ENCODE assay signal across 8 mouse cellular contexts in genomic region chr11:79339234-79339807, GRCm38 (mm10). TPM values are rescaled to one million over a fixed set of nuclear protein-coding genes. Genes with fewer than 3 reads are reported as not detected.
DNase-seq lines count a peak whose midpoint lies in the region; ATAC-seq and TF ChIP-seq lines count a peak whose summit lies in the region.

Gene Nf1 (plus strand): TSS chr11:79339693.

- H3K27ac ChIP-seq in heart, embryonic 11.5 days (ENCODE audit: low read depth, low read length) = peak within 1 kb of the TSS; percentile 87
- H3K27ac ChIP-seq in kidney, embryonic 16.5 days (ENCODE audit: low read length) = peak within 1 kb of the TSS; percentile 90
- peak within 1 kb of the TSS; percentile 77 for H3K27ac ChIP-seq in liver, adult 2 months (replicated peaks; ENCODE audit: insufficient read depth, low read depth, low read length)

- peak; percentile 89 for DNase-seq in B cell, adult 2 months
- DNase-seq in brain, adult 2 months (ENCODE audit: low read depth, low spot score) = peak; percentile 97
- DNase-seq in liver, adult 2 months (ENCODE audit: extremely low read depth, low read depth, low spot score) = peak; percentile 81
- peak; percentile 90 for DNase-seq in splenic B cell, adult 2 months (ENCODE audit: low read depth, low spot score)

- H3K36me3 ChIP-seq in heart, embryonic 11.5 days (ENCODE audit: control insufficient read depth, insufficient read depth, low read length) = no peaks in the 10 kb centered on the region; the same call in 1 of the 2 replicates
- peaks cover 5% of the 10 kb centered on the region; the same call in 1 of the 2 replicates for H3K36me3 ChIP-seq in kidney, embryonic 16.5 days (ENCODE audit: insufficient read depth, low read length)
- H3K36me3 ChIP-seq in liver, adult 2 months (ENCODE audit: control insufficient read depth, insufficient read depth, low read length) = no peaks in the 10 kb centered on the region; the same call in 1 of the 2 replicates
- H3K36me3 ChIP-seq in myocyte (ENCODE audit: control insufficient read depth, insufficient read depth) = no peaks in the 10 kb centered on the region
- no peaks in the 10 kb centered on the region for H3K36me3 ChIP-seq in splenic B cell, adult 2 months (ENCODE audit: control insufficient read depth, insufficient read depth, low read length, poor library complexity, severe bottlenecking)

- H3K4me1 ChIP-seq in heart, embryonic 11.5 days (ENCODE audit: control insufficient read depth, insufficient read depth, low read length) = peaks cover 22% of the 10 kb centered on the region
- peaks cover 15% of the 10 kb centered on the region for H3K4me1 ChIP-seq in kidney, embryonic 16.5 days (ENCODE audit: insufficient read depth, low read length)
- peaks cover 10% of the 10 kb centered on the region for H3K4me1 ChIP-seq in liver, adult 2 months (ENCODE audit: control insufficient read depth, insufficient read depth, low read length)

- no peaks in the 10 kb centered on the region for H3K27me3 ChIP-seq in heart, embryonic 11.5 days (ENCODE audit: control insufficient read depth, insufficient read depth, low read length)
- no peaks in the 10 kb centered on the region for H3K27me3 ChIP-seq in kidney, embryonic 16.5 days (ENCODE audit: insufficient read depth, low read length)
- no peaks in the 10 kb centered on the region for H3K27me3 ChIP-seq in liver, adult 2 months (ENCODE audit: control insufficient read depth, insufficient read depth, low read length)
- no peaks in the 10 kb centered on the region for H3K27me3 ChIP-seq in myocyte (ENCODE audit: control insufficient read depth, insufficient read depth, insufficient read length)
- no peaks in the 10 kb centered on the region for H3K27me3 ChIP-seq in splenic B cell, adult 2 months (ENCODE audit: control insufficient read depth, insufficient read depth, low read length, poor library complexity, severe bottlenecking)

- peak within 1 kb of the TSS; percentile 93 for H3K4me3 ChIP-seq in heart, embryonic 11.5 days (ENCODE audit: low read depth, low read length)
- H3K4me3 ChIP-seq in kidney, embryonic 16.5 days (ENCODE audit: low read length) = peak within 1 kb of the TSS; percentile 96
- peak within 1 kb of the TSS; percentile 65 for H3K4me3 ChIP-seq in liver, adult 2 months (ENCODE audit: insufficient read depth, low read depth, low read length)
- peak within 1 kb of the TSS; percentile 39 for H3K4me3 ChIP-seq in myocyte

- H3K79me2 ChIP-seq in liver, adult 2 months (ENCODE audit: control insufficient read depth, insufficient read depth, low read length) = peaks cover 13% of the 10 kb centered on the region; the same call in 1 of the 2 replicates
- peaks cover 36% of the 10 kb centered on the region for H3K79me2 ChIP-seq in myocyte (ENCODE audit: control insufficient read depth, insufficient read depth)

- under 1% methylated on average over 47 of the region's 49 CpGs for WGBS in heart, embryonic 11.5 days (ENCODE audit: insufficient replicate concordance)
- WGBS in kidney, embryonic 16.5 days = under 1% methylated on average over 40 of the region's 49 CpGs
- WGBS in liver, adult 2 months = 1% methylated on average over 49 of the region's 49 CpGs

- peak within 1 kb of the TSS; percentile 91 for H3K9ac ChIP-seq in heart, embryonic 11.5 days (ENCODE audit: low read depth, low read length)
- H3K9ac ChIP-seq in kidney, embryonic 16.5 days (replicated peaks; ENCODE audit: low read length) = peak within 1 kb of the TSS; percentile 100
- H3K9ac ChIP-seq in liver, adult 2 months (ENCODE audit: low read depth, low read length) = peak within 1 kb of the TSS; percentile 90

- peak within 1 kb of the TSS; percentile 71 for H3K4me2 ChIP-seq in heart, embryonic 11.5 days
- peak within 1 kb of the TSS; percentile 73 for H3K4me2 ChIP-seq in kidney, embryonic 16.5 days (replicated peaks; ENCODE audit: low read depth, low read length)
- peak within 1 kb of the TSS; percentile 85 for H3K4me2 ChIP-seq in myocyte (ENCODE audit: low read depth)

- no peak for TF ChIP-seq CTCF in liver, adult 2 months (IDR thresholded peaks at IDR 0.05; ENCODE audit: low read depth, low read length)

- H3ac ChIP-seq in myocyte (ENCODE audit: control insufficient read depth, insufficient read length) = peak within 1 kb of the TSS; percentile 63

- TF ChIP-seq POLR2A in liver, adult 2 months (IDR thresholded peaks at IDR 0.05; ENCODE audit: extremely low read depth, insufficient read depth, low read length) = peak; percentile 39
- TF ChIP-seq POLR2A in myocyte (IDR thresholded peaks at IDR 0.05; ENCODE audit: insufficient read length, low read depth) = peak; percentile 71

- peak; percentile 93 for ATAC-seq in erythroblast, adult 5-6 weeks (replicated peaks; ENCODE audit: low FRiP score, poor library complexity, severe bottlenecking)
- ATAC-seq in heart, embryonic 11.5 days (replicated peaks; ENCODE audit: insufficient number of reproducible peaks, low FRiP score, low TSS enrichment) = peak; percentile 89
- ATAC-seq in kidney, embryonic 16.5 days (ENCODE audit: low FRiP score, low TSS enrichment) = peak; percentile 95

- H3K9me3 ChIP-seq in heart, embryonic 11.5 days (replicated peaks; ENCODE audit: control insufficient read depth, low read length) = no peaks in the 10 kb centered on the region; the same call in 1 of the 2 replicates
- 0 out of 2 replicates have a peak, but pooled peaks cover 3% of the 10 kb centered on the region for H3K9me3 ChIP-seq in kidney, embryonic 16.5 days (ENCODE audit: low read length)

TF ChIP-seq in myocyte, 11 proteins besides CTCF, POLR2A, EP300 and RAD21:
- TF ChIP-seq MYOD1 (IDR thresholded peaks at IDR 0.05; ENCODE audit: control insufficient read depth in 1 of 3, insufficient read length in 2 of 3, low read depth in 2 of 3) (peak in 1 of 3 experiments; percentile 19), CEBPB (IDR thresholded peaks at IDR 0.05; ENCODE audit: insufficient read depth, poor library complexity, severe bottlenecking) (no peak), MAX (IDR thresholded peaks at IDR 0.05; ENCODE audit: low read depth) (no peak), REST (IDR thresholded peaks at IDR 0.05; ENCODE audit: insufficient read depth, insufficient read length) (no peak), POLR2AphosphoS2 (IDR thresholded peaks at IDR 0.05; ENCODE audit: insufficient read length, low read depth) (peak; percentile 86), SRF (IDR thresholded peaks at IDR 0.05; ENCODE audit: control insufficient read depth, insufficient read length, low read depth) (no peak), TCF3 (IDR thresholded peaks at IDR 0.05; ENCODE audit: insufficient read length, low read depth) (no peak), USF1 (IDR thresholded peaks at IDR 0.05; ENCODE audit: low read depth) (no peak), E2F4 (IDR thresholded peaks at IDR 0.05; ENCODE audit: insufficient read depth) (no peak), MYOG (IDR thresholded peaks at IDR 0.05; ENCODE audit: control insufficient read depth in 1 of 3, insufficient read depth in 1 of 3, insufficient read length in 2 of 3, low read depth in 2 of 3) (peak in 1 of 3 experiments; percentile 3), TCF12 (IDR thresholded peaks at IDR 0.05; ENCODE audit: insufficient read depth, poor library complexity, severe bottlenecking) (no peak)

RNA-seq across cellular contexts. Expression of gene Nf1, which starts in this region (rescaled TPM):
- 2.7 and 7.1 TPM in 2 replicates for total RNA-seq in erythroblast, adult 5-6 weeks (2015; ENCODE audit: low replicate concordance)
- 2.1 and 2.5 TPM in 2 replicates for total RNA-seq in erythroblast, adult 5-6 weeks (2017; ENCODE audit: low replicate concordance)
- polyA plus RNA-seq in heart, embryonic 11.5 days (2014; fragmentation: Nextera tagmentation; extraction: Ambion mirVana) = 6.1 and 9.6 TPM in 2 replicates
- 6.6 and 7.8 TPM in 2 replicates for polyA plus RNA-seq in kidney, embryonic 16.5 days (2015; fragmentation: Nextera tagmentation; extraction: Ambion mirVana)
- 21.1 and 25.0 TPM in 2 replicates for total RNA-seq in liver, adult 2 months (2014; rRNA removed)
- polyA plus RNA-seq in liver, adult 2 months (2012; rRNA removed) = 3.6 and 5.5 TPM in 2 replicates
- polyA plus RNA-seq in myocyte (2012; fragmentation: generic; extraction: Trizol) = 8.2 TPM

Comparison
In these comparisons a context has a peak if more than half of its experiments do, and no peak if none do; other contexts are left out.
1. Peak in every context shown above with its lines: DNase-seq, ATAC-seq, H3K4me3 ChIP-seq and H3K27ac ChIP-seq.
2. H3K4me3 ChIP-seq: peak in every context shown above with its lines; median percentile 96 in kidney, embryonic 16.5 days; 93 in heart, embryonic 11.5 days; 65 in liver, adult 2 months; 39 in myocyte.